Mouse (Mus musculus) ES-E14 (cell line): ENCODE results near the gene Pllp. TPM values are rescaled to one million over a fixed set of nuclear protein-coding genes. Genes with fewer than 3 reads are reported as not detected.

ENCODE experiments used
- DNase-seq: peaks from one replicate; pipeline ENCODE4 v3.0.0-alpha.2; 2013; ENCODE audit warnings: low read depth, low spot score
- H3K27ac ChIP-seq: 2 replicates; pipeline ENCODE4 v1.5.1; 2012; ENCODE audit warnings: low read depth, mild to moderate bottlenecking, low read length, moderate library complexity, mixed read lengths; ENCODE audit not compliant: poor library complexity, insufficient read depth, severe bottlenecking
- H3K36me3 ChIP-seq: 2 replicates; pipeline ENCODE4 v1.6.1; 2012; ENCODE audit warnings: mild to moderate bottlenecking, low read length, moderate library complexity, mixed read lengths; ENCODE audit not compliant: control insufficient read depth, poor library complexity, insufficient read depth, severe bottlenecking
- H3K4me1 ChIP-seq, 2 experiments: fragments of 150-350 bp in 1 of 2; sonication (generic) in 1 of 2; 2 replicates each; pipeline ENCODE4 v1.6.1; 2012; ENCODE audit warnings: low read length in 2 of 2, mild to moderate bottlenecking in 1 of 2, mixed read lengths in 1 of 2; ENCODE audit not compliant: control insufficient read depth in 2 of 2, insufficient read depth in 2 of 2, poor library complexity in 1 of 2
- H3K4me3 ChIP-seq, 2 experiments: fragments of 150-350 bp in 1 of 2; sonication (generic) in 1 of 2; 2 replicates each; pipeline ENCODE4 v1.5.1; 2012; ENCODE audit warnings: low read length in 2 of 2, low read depth in 1 of 2, mild to moderate bottlenecking in 1 of 2, mixed read lengths in 1 of 2; ENCODE audit not compliant: insufficient read depth in 1 of 2, poor library complexity in 1 of 2, severe bottlenecking in 1 of 2
- H3K9ac ChIP-seq: 2 replicates; pipeline ENCODE4 v1.6.1; 2012; ENCODE audit warnings: low read depth, mild to moderate bottlenecking, low read length, mixed read lengths; ENCODE audit not compliant: poor library complexity, insufficient read depth, severe bottlenecking
- H3K9me3 ChIP-seq: fragments of 150-350 bp; sonication (generic); 2 replicates; pipeline ENCODE4 v1.6.1; 2012; ENCODE audit warnings: low read depth, mild to moderate bottlenecking, low read length; ENCODE audit not compliant: control insufficient read depth, insufficient read depth
- CHD2 ChIP-seq: IDR thresholded peaks from 2 replicates; pipeline ENCODE4 v1.6.1; 2014; ENCODE audit warnings: mild to moderate bottlenecking, low read depth, low read length, inconsistent platforms
- HCFC1 ChIP-seq: IDR thresholded peaks from 2 replicates; pipeline ENCODE4 v1.6.1; 2012; ENCODE audit warnings: low read length, inconsistent platforms, borderline replicate concordance; ENCODE audit not compliant: insufficient read depth
- MAFK ChIP-seq: IDR thresholded peaks from 2 replicates; pipeline ENCODE4 v1.6.1; 2014; ENCODE audit warnings: mild to moderate bottlenecking, low read depth, low read length, inconsistent platforms; ENCODE audit not compliant: insufficient read depth
- ZC3H11A ChIP-seq: IDR thresholded peaks from 2 replicates; pipeline ENCODE4 v1.6.1; 2012; ENCODE audit warnings: low read depth, mild to moderate bottlenecking, inconsistent platforms, low read length, borderline replicate concordance
- ZNF384 ChIP-seq: IDR thresholded peaks from 2 replicates; pipeline ENCODE4 v1.6.1; 2012; ENCODE audit warnings: low read depth, low read length, inconsistent platforms
- in situ Hi-C, 2 experiments: fragments of 600-800 bp; cut with MboI; formaldehyde crosslinking; loops; one replicate each; pipeline ENCODE4 v1.15.1; 2025; ENCODE audit warnings: low sequenced_read_pairs in 2 of 2, inconsistent platforms in 1 of 2; ENCODE audit not compliant: unreplicated experiment in 2 of 2
- total RNA-seq: library from RNA; depleted of rRNA; stranded (reverse); fragments of 300-350 nt; gene quantifications from 2 replicates; pipeline ENCODE4 v1.2.3, GENCODE M21; 2012

Gene Pllp
- total RNA-seq, 1 experiment = 7.8 TPM

- Histone ChIP-seq H3K27ac (no peak overlapping the region), H3K36me3 (no peaks in the 10 kb centered on the region), H3K9me3 (no peaks in the 10 kb centered on the region), H3K9ac (no peak overlapping the region), H3K4me3 (no peak overlapping the region), H3K4me1 (peaks cover 0 to 8% of the 10 kb centered on the region in 2 experiments; a peak in 1 of 4 replicates)
- TF ChIP-seq MAFK (no peak), CHD2 (no peak), HCFC1 (no peak), ZNF384 (no peak)
- DNase-seq = no peak
- in situ Hi-C loops = no loop called here
Measured at GRCm38 (mm10) chr8:94685953-94686352, 10.1 kb downstream of the Pllp start.

GRCm38 (mm10) chr8:94684287-94684686 is 11.8 kb downstream of the Pllp start:
- H3K4me3 ChIP-seq = no peak overlapping the region
- TF ChIP-seq ZNF384 (no peak), CHD2 (no peak), MAFK (no peak), HCFC1 (no peak)
- DNase-seq = no peak
- in situ Hi-C loops = no loop called here
- H3K4me1 ChIP-seq = peaks cover 0 to 8% of the 10 kb centered on the region in 2 experiments; a peak in 1 of 4 replicates
- H3K9ac ChIP-seq = no peak overlapping the region
- no peak overlapping the region for H3K27ac ChIP-seq
- H3K9me3 ChIP-seq = no peaks in the 10 kb centered on the region
- H3K36me3 ChIP-seq = no peaks in the 10 kb centered on the region

GRCm38 (mm10) chr8:94682732-94683524 is 13.2 kb downstream of the Pllp start:
- no peaks in the 10 kb centered on the region for H3K9me3 ChIP-seq
- no peak overlapping the region for H3K4me3 ChIP-seq
- DNase-seq = no peak
- in situ Hi-C loops = no loop called here
- H3K36me3 ChIP-seq = no peaks in the 10 kb centered on the region
- TF ChIP-seq HCFC1 (no peak), MAFK (no peak), ZNF384 (no peak), CHD2 (no peak), ZC3H11A (no peak)
- H3K9ac ChIP-seq = no peak overlapping the region
- no peak overlapping the region; the same call in 1 of the 2 replicates for H3K27ac ChIP-seq
- H3K4me1 ChIP-seq = peaks cover 0 to 8% of the 10 kb centered on the region in 2 experiments; a peak in 1 of 4 replicates

- Histone ChIP-seq H3K4me3 (no peak overlapping the region), H3K9ac (no peak overlapping the region), H3K4me1 (peaks cover 0 to 8% of the 10 kb centered on the region in 2 experiments; a peak in 1 of 4 replicates), H3K27ac (no peak overlapping the region), H3K36me3 (peaks cover 2% of the 10 kb centered on the region; the same call in 1 of the 2 replicates), H3K9me3 (no peaks in the 10 kb centered on the region)
- DNase-seq = no peak
- in situ Hi-C loops = no loop called here
- TF ChIP-seq ZC3H11A = no peak
- TF ChIP-seq HCFC1 = no peak
- TF ChIP-seq CHD2 = no peak
- no peak for TF ChIP-seq ZNF384
- no peak for TF ChIP-seq MAFK
Measured at GRCm38 (mm10) chr8:94680414-94680813, 15.7 kb downstream of the Pllp start.

- in situ Hi-C loops = no loop called here
- Histone ChIP-seq H3K9ac (no peak overlapping the region), H3K36me3 (peaks cover 7% of the 10 kb centered on the region), H3K4me1 (peaks cover 0 to 8% of the 10 kb centered on the region in 2 experiments; a peak in 1 of 4 replicates), H3K27ac (no peak overlapping the region), H3K4me3 (no peak overlapping the region), H3K9me3 (no peaks in the 10 kb centered on the region)
- TF ChIP-seq CHD2 = no peak
- TF ChIP-seq MAFK = no peak
- TF ChIP-seq ZNF384 = no peak
- TF ChIP-seq HCFC1 = no peak
- TF ChIP-seq ZC3H11A = no peak
- no peak for DNase-seq
Measured at GRCm38 (mm10) chr8:94678582-94678981, 17.5 kb downstream of the Pllp start.
